Mouse (Mus musculus) heart, adult 2 months (tissue): Measurements from ENCODE around the gene Ppp1r35.

Experiments used
- CTCF ChIP-seq: fragments of 200-600 bp; IDR thresholded peaks from 2 replicates; pipeline ENCODE4 v1.8.1; 2022; ENCODE audit warnings: antibody characterized with exemption, mild to moderate bottlenecking, moderate library complexity
- EP300 ChIP-seq: fragments of 200-500 bp; IDR thresholded peaks from 2 replicates; pipeline ENCODE4 v1.6.1; 2011; ENCODE audit warnings: low read depth, low read length, control low read depth; ENCODE audit not compliant: insufficient read depth
- POLR2A ChIP-seq: fragments of 200-500 bp; IDR thresholded peaks from 2 replicates; pipeline ENCODE4 v1.6.1; 2011; ENCODE audit warnings: mild to moderate bottlenecking, low read depth, low read length, control low read depth; ENCODE audit not compliant: insufficient read depth

DNA sequence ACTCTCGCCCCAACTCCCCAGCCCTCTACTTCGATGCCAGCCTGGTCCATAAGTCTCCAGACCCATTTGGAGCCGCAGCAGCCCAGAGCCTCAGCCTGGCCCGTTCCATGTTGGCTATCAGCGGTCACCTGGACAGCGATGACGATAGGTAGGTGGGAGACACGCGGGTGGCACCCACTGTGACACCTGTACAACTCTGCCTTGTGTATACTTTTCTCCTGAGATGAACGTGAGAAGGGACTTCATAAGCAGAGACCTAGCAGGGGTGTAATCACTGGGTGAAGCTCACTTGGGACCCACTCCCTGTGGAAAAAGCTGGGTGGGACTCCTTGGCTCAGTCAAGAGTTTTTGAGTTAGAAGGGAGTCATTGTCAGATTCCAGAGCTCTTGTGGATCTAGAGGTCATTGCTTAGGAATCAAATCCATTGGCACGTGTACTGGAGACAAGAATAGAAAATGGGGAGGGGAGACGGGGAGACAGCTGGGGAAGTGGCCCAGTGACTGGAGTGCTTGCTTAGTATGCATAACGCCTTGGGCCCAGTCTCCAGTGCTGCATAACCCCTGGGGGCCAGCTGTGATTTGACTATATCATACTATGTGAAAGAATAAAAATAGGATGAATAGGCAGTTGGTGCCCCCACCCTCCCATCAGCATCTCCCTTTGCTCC lies 27.3 kb upstream of the Ppp1r35 start:
- TF ChIP-seq POLR2A (peak; percentile 30; the same call in 1 of the 2 replicates), CTCF (no peak), EP300 (no peak)
